Mouse (Mus musculus) limb, embryonic 10.5 days (tissue): ENCODE results near the gene Gm29776. TPM values are rescaled to one million over a fixed set of nuclear protein-coding genes. Genes with fewer than 3 reads are reported as not detected.

Experiments used
- microRNA-seq: library from miRNA; unstranded; fragments of <30 nt; microRNA quantifications from one replicate; pipeline ENCODE4, GENCODE M21; 2017
- polyA plus RNA-seq: library from polyadenylated mRNA; unstranded; fragments of >200 nt; fragmentation: Nextera tagmentation; extraction: Ambion mirVana; gene quantifications from 2 replicates; pipeline ENCODE4 v1.2.1, GENCODE M21; 2016

The Gm29776 gene
- polyA plus RNA-seq, 1 experiment from 2014 or later = 0.10 TPM

Small RNA genes lying within 50 kb of the gene (microRNA-seq; reads per million reads assigned to microRNA genes)
- not detected for gene Mir6948

Other genes starting within 250 kb of the Gm29776 start
- gene Lrp10, start 234.7 kb downstream of the Gm29776 start, polyA plus RNA-seq = 23.9 and 24.4 TPM in 2 replicates
- 3.6 and 5.3 TPM in 2 replicates for gene Rem2, start 222.7 kb downstream of the Gm29776 start, polyA plus RNA-seq
- gene Prmt5, start 181.3 kb downstream of the Gm29776 start, polyA plus RNA-seq = 131 and 156 TPM in 2 replicates
- 57.5 and 63.0 TPM in 2 replicates for gene Haus4, start 144.2 kb downstream of the Gm29776 start, polyA plus RNA-seq
- gene Ajuba, start 121.3 kb downstream of the Gm29776 start, polyA plus RNA-seq = 70.1 and 75.3 TPM in 2 replicates
- gene 4931414P19Rik, start 92.8 kb downstream of the Gm29776 start, polyA plus RNA-seq = 11.1 and 13.5 TPM in 2 replicates
- 508 and 553 TPM in 2 replicates for gene Psmb5, start 80.8 kb downstream of the Gm29776 start, polyA plus RNA-seq
- 0.13 and 0.14 TPM in 2 replicates for gene Psmb11, start 77.4 kb downstream of the Gm29776 start, polyA plus RNA-seq
- gene Gm17606, start 57.9 kb downstream of the Gm29776 start, polyA plus RNA-seq = not detected in 2 replicates
- 7.1 and 8.1 TPM in 2 replicates for gene Cdh24, start 57.5 kb downstream of the Gm29776 start, polyA plus RNA-seq
- 112 and 116 TPM in 2 replicates for gene 1700123O20Rik, start 12.6 kb downstream of the Gm29776 start, polyA plus RNA-seq
- 142 and 144 TPM in 2 replicates for gene Acin1, start 11.9 kb downstream of the Gm29776 start, polyA plus RNA-seq
- gene Cebpe, start 13.3 kb upstream of the Gm29776 start, polyA plus RNA-seq = not detected in 2 replicates
- gene Slc7a8, start 83.1 kb upstream of the Gm29776 start, polyA plus RNA-seq = 0.50 and 0.77 TPM in 2 replicates
- not detected in 2 replicates for gene Rnf212b, start 115.3 kb upstream of the Gm29776 start, polyA plus RNA-seq
- 17.8 and 22.6 TPM in 2 replicates for gene Homez, start 172.1 kb upstream of the Gm29776 start, polyA plus RNA-seq
- 0.08 TPM in 1 of 2 replicates, not detected in the other for gene Ppp1r3e, start 178.7 kb upstream of the Gm29776 start, polyA plus RNA-seq
- 1.7 and 2.2 TPM in 2 replicates for gene Bcl2l2, start 184.5 kb upstream of the Gm29776 start, polyA plus RNA-seq
- 0.55 TPM in 1 of 2 replicates, not detected in the other for gene Gm20521, start 184.6 kb upstream of the Gm29776 start, polyA plus RNA-seq
- gene Pabpn1, start 193.7 kb upstream of the Gm29776 start, polyA plus RNA-seq = 173 and 178 TPM in 2 replicates
- gene Slc22a17, start 214.3 kb upstream of the Gm29776 start, polyA plus RNA-seq = 31.2 and 52.7 TPM in 2 replicates
- gene Efs, start 227.3 kb upstream of the Gm29776 start, polyA plus RNA-seq = 40.2 and 53.4 TPM in 2 replicates
- gene Il25, start 233.9 kb upstream of the Gm29776 start, polyA plus RNA-seq = 0.14 TPM in 1 of 2 replicates, not detected in the other
- gene Cmtm5, start 237.4 kb upstream of the Gm29776 start, polyA plus RNA-seq = 0.38 and 1.2 TPM in 2 replicates